Mouse (Mus musculus) adipocyte (in vitro differentiated cells): ENCODE results near the gene Spock3.
"Not testable (repeated sequence)": the region's sequence is repeated elsewhere in the genome, so short reads cannot be mapped to it uniquely, and the experiment has no call there.

ENCODE experiments used
- DNase-seq: peaks from one replicate; pipeline ENCODE4 v3.0.0-alpha.2; 2016; ENCODE audit warnings: low spot score

The Spock3 gene

DNA sequence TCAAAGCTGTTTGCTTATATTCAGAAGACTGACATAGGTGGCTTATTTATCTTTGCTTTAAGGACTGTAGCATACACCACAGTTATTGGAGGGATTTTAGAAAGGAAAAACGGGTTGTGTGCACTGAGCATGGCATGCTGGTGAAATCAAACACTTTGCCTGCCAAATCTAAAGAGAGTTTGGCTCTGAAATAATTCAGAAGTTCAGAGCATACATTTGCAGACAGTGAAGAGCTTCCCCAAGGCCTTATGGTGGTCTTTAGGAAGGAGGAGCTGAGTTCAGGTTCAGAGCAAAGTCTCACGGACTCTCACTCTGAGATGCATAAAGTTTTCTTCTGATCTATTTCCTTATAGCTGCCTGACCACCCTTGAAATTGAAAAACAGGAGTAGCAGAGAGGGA is at the start of gene Spock3:
Gene Spock3 (plus strand): TSS at position 301 of the 400 bp plus-strand sequence.
- DNase-seq, result no peak

DNA sequence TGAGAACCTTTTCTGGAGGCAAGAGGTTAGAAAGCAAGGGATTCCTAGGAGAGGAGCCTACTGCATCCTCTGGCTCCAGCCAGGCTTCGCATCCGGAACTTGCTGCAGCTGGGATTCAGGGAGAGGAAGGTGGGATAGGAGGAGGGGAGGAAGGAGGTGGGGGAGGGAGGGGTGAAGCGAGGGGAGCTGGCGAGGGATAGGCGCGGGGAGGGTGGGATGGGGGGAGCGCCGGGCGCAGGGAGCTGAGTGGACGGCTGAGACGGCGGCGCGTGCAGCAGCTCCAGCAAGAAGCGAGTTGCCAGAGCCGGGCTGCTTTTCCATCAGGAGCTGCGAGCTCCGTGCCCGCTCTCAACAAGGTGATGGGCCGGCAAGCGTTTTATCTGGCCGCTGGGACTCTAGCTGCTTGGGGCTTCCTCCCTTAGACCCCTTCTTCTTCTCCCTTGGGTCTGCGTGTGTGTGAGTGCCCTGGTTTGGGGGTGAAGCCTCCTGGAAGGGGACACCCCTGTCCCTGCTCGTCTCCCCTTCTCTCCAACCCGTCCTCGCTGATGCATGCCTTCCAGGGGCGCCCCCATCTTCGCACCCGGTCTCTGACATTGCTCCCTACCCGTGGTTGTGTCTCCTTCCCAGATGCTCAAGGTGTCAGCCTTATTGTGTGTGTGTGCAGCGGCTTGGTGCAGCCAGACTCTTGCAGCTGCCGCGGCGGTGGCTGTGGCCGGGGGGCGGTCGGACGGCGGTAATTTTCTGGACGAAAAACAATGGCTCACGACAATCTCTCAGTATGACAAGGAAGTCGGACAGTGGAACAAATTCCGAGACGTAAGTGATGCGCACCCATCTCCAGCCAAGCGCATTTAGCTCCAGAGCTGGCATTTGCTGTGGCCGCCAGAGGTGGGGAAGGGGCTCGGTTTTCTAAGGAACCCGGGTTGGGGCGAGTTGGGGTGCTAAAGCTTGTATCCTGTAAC is 645 bp downstream of the Spock3 start:
- no peak for DNase-seq

DNA sequence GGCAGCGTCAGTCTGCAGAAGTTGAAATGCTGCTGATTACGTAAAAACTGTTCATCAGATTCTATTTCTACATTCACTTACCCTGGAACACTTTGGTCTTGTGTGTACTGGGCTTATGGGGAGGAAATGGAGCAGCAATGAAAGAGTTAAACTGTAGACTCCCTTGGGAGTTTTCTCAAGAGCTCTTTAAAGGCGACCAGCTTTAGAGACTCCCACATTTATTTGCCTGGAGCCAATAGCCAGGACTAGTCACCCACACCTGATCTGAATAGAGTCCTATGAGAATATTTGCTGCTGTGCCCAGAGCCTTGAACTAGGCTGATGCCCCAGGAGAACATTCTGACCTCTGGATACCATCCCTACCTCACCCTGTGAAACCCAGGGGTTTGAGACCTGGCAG is 1.7 kb downstream of the Spock3 start:
- no peak for DNase-seq

DNA sequence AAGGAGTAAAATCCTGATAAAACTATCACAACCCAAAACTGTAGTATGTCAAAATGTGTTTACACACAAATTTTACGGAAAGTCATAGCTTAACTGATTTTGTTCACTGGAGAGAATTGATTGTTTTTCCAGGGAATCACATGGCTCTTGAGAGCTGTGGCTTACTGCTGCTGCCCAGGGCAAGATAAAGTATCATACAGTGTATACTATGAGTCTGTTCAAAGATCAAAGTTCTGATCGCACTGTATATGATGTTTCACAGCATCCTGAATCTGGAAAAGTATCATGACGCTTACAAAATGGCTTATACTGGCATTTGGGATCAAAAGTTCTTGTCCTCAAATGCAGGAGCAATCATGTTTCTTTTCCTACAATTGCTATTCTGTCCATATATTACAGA is 11.8 kb downstream of the Spock3 start:
- DNase-seq, result no peak

DNA sequence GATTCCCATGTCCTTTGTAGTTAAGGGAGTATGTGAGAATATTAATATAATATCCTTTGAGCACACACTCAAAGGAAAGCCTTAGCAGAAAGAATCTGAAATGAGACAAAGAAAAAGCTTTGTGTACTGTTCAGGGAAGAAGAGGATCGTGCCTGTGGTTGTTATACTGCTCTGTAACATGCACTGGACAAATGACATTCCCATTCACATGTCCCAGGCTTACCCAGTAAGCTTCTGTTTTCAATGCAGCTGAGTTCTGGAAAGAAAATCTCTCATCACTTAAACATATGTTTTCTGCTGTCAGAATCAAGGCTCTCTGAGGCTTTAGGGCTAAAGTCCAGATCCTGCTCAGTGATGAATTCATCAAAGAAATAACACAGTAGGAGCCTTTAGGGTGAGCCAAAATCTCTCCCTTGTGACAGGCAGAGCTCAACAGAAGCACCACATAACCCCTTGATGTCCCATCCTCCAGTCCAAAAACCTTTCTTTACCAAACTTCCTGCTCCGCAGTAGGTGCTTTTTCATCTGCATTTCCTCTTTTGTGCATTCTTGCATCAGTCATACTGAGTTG is 19.1 kb downstream of the Spock3 start:
- no peak for DNase-seq

DNA sequence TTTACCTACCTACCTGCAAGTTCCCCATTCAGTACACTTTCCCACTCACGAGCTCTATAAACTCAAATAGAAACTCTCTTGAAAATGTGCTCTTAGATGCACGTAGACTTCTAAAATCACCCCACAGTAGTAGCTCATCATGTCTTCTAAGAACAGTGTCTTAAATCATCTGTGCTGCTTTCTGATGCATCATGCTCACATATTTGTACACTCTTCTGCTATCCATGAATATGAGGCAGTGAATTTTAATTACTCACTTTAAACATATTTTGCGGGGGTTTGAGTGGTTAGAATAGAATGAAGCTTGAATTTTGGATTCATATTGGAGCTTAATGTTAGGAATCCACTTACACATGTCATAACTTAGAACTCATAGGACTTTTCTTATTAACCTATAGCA is 138.2 kb downstream of the Spock3 start:
- DNase-seq, result no peak

DNA sequence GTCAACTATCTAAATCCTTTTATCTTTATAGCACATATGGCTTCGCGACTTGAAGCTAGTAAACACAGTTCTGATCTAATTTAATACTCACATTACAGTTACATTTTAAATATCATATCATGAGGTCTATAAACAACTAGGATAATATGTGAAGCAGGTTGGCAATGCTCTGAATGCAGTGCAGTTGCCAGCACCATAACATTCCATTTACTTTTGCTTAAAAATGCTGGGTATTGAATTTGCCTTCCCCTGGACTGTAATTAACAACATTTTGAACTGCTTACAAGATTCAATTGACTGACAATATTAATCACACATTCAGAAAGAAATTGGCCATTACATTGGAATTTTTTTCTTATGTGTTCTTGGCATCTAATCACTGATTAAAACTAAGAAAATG is 147.4 kb downstream of the Spock3 start:
- DNase-seq, result no peak

DNA sequence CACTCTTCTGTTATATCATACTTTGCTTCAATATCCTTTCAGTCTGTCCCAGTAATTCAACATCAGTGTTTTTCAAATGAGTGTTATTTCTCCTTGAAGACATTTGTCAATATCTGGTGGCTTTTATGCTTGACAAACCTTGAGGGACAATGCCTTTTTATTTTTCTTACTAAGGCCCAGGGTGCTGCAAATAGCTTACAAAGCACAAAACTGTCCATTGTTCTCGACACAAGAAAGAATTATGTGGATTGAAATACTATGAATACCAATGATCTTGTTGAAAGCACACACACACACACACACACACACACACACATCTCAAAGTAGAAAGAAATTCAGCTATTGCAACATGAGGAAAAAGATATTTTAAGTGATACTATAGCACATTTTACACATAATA is 159.0 kb downstream of the Spock3 start:
- no peak for DNase-seq

DNA sequence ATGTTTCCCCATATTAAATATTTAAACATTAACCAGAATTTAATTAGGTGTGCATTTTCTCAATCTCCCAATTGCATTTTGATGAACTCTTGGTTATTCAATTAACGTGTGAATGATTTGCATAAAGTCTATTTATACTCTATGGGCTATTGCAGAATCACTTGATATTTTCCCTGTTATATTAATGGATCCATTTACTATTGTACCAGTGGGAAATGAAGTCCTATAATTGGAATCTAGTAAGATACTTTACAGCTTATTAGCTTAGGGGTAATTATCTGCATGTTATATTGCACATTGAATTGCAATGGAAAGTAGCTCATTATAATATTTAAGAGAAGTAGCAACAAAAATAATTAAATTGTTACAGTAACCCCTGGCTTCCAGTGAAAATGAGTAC is 162.1 kb downstream of the Spock3 start:
- no peak for DNase-seq

DNA sequence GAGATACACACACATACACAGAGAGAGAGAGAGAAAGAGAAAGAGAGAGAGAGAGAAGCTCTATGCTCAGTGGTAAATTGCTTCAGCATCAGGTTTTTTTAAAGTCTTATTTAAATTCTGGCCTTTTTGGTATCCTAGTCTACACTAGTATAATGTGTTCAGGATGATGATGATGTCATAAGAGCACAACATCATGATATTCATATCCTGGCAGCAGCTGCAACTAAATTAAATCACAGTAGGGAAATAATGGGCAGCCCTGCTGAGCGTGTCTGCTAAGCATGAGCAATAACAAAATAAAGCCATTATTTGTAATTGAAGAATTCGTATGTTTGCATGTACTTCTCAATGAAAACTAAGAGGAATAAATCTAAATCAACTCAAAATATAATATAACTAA is 169.7 kb downstream of the Spock3 start:
- no peak for DNase-seq

DNA sequence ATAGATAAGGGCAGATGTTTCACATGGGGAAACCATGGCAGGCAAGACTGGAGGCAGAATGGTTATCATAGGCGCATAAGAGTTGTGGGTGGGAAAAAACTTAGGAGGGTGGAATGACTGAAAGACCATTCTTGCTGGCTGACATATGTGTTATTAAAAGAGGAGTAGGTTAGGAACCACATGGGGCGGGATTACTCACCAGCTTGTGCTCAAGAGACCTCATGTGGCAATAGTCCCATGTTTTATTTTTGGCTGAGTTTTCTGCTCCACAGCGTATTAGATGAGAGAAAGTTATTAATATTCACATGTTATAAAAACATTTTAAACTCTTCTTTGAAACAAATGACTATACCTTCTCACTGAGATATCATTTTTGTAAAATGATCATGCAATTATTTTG is 184.6 kb downstream of the Spock3 start:
- DNase-seq, result no peak

DNA sequence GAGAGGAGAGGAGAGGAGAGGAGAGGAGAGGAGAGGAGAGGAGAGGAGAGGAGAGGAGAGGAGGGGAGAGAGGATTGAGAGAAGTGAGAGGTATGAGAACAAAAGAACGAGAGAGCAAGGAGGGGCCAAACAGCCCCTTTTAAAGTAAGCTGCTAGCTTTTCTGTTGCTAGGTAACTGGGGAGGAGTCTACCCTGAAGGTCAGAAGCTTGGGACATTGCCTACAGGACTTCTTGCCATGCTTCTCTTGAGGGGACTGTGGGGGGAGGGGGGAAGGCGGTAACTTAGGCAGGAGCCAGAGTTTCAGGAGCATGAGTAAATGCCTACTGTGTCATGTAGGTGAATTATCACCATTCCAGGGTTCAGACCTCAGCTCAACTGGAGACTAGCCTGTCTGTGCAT is 213.1 kb downstream of the Spock3 start:
- not testable (repeated sequence) for DNase-seq

DNA sequence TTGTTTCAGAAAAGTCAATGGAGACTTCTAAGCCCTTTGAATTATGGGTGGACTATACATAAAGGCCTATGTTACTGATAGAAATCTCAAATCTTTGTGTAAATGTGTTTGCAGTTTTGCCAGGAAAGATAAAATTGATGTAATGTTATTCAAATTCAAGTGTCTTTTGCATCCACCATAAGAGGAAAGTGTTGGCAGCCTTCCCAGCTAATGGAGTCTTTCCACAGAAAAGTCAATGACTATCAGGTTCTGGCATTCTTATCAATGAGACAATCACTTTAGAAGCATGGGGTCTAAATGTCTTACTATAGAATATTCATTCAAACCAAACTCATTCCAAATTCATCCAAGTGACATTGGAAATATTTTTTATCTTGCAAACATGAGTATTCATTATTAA is 214.5 kb downstream of the Spock3 start:
- DNase-seq, result no peak

DNA sequence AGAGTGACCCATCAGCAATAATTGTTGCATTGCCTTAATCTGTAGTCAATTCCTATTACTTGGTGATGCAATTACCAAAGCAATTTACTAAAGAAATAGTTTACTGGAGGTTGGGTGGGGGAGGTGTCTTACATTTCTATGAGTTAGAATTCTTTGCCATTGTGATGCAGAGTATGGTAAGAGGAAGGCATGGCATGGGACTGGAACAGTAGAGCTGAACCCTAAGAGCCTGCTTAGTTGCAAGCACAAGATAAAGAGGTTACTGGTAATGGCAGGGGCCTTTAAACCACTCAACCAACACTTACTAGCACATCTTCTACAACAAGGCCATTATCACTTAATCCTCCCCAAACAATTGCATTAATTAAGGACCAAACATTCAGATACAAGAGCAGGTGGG is 219.1 kb downstream of the Spock3 start:
- no peak for DNase-seq

DNA sequence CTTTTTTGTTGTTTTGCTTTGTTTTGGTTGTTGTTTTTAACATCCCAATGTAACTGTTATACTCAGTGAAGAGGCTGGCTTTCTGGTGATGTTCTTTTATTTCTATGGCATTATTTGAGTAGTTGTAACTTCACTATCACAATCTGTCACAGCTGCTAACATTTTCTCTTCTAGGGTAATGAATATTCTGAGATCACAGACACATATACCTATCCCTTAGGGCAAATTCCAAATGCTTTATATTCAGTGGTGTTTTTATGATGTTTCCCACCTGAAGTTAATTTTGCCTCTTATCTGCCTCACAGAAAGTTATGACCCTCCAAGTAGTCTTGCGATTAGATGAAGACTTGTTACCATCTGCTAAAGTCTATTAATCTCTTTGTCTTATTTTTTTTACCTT is 230.5 kb downstream of the Spock3 start:
- no peak for DNase-seq

DNA sequence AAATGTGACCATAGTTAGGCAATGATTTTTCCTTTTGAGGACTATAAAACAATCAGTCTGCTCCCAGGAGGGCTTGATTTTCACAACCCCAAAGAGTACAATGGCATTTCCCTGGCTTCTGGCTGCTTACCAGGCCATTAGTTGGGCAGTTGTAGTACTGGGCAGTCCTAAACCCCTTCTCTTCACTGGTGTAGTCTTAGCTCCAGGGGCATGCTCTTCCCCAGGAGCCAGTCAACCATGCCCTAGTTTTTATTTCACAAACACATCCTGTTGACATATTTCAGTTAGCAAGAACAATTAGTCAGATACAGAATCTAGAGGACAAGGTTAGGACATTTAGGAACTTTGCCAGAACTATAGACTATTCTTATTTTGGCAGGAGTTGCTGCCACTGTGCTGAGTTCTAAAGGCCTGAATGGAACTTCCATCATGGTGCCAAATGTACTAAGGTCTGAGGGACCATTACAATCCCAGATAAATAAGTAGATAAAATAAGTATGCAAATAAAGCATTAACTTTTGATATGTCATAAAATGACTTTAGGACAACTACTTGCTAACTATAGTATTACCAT is 308.1 kb downstream of the Spock3 start:
- DNase-seq, result no peak

DNA sequence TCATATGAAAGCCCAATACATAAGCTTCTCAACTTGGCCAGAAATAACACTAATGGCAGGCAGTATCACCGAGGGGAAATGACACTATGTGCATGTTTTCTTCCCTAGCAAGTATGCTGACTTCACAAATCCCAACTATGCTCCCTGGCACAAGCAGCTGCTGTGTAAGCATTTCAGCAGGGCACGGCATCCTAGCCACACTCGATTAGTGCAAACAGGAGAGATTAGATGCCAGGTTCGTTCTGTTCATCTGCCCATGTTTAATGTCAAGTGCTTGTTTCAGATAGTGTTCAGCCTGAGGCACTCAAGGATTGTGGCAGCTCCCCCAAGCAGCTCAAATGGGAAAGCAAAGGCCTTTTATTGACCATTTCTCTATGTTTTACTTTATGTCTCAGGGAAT is 311.7 kb downstream of the Spock3 start:
- DNase-seq, result no peak

DNA sequence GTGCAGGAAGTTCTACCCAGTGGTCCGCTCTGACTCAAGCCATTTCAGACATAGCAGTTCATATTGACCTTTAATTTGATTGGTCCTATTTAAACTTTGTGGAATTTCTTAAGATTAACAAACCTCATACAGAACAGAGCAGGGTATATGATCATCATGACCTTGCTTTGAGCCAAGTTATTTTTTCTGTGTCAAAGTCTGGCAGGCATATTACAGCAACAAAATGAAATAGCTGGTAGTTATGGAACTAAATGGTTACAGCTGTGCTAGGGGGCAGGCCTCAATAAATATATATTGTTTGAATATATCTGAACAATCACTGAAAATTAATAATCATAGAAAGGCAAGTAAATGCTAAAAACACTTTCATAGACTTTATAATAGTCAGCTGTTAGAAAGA is 384.6 kb downstream of the Spock3 start:
- DNase-seq, result no peak

DNA sequence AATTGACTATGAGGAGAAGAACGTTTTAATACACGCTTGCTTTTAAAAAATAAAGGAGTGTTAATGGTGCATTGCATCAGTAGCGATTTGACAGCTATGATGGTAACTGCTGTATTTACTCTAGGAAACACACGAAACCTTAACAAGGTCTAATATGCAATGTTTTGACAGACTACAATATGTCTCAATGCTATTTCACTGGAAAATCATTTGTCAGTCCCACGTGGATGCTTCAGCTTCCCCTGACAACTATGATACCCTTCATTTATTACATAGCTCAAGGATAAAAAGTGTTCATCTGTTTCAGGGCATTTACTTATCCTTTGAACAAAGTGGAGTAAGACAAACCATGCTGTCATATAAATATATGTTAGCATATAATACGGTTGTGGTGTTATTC is 417.8 kb downstream of the Spock3 start:
- DNase-seq, result no peak

DNA sequence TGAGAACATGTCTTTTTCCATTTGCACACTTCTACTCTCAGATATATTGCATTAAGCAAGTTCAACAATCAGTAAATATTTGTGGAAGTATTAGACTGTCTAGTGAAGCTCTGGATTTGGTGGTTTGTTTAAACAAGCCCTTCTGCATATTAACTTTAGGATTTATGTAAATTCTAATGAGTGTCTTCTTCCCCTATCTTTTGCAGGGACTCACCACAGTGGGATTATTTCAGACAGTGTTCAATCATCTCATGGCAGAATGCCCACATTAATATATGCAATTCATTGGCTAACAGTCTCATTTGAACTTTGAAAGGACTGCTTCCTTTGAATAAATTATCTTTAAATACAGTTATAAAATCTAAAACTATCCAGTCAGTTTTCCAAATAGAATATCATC is 446.9 kb downstream of the Spock3 start:
- no peak for DNase-seq
